Mouse (Mus musculus): ENCODE measurements around the gene Kdm5d. TPM values are rescaled to one million over a fixed set of nuclear protein-coding genes. Genes with fewer than 3 reads are reported as not detected.

Gene Kdm5d
- total RNA-seq (2021): 10 to 100 TPM in 1 of 2 experiments, under 1 TPM in 1; 0.03 to 20.8 TPM
- long read RNA-seq, experiment 1: 0 reads
- long read RNA-seq, experiment 2: 0 reads

GRCm38 (mm10) chrY:897393-898227 is at the start of gene Kdm5d:
Gene Kdm5d, plus strand, starts transcription at chrY:897788.
- DNase-seq: peak in 1 of 2 experiments; percentile 48

GRCm38 (mm10) chrY:872404-872803 is 25.2 kb upstream of the Kdm5d start:
- DNase-seq: no peak

GRCm38 (mm10) chrY:872855-873549 is 24.6 kb upstream of the Kdm5d start:
- no peak for DNase-seq

Small RNA genes lying within 50 kb of the gene (microRNA-seq; reads per million reads assigned to microRNA genes)
- gene Gm47281: not detected

Other genes with a start within 250 kb of the Kdm5d start
- gene Zfy1, start 100.4 kb upstream of the Kdm5d start, total RNA-seq (2021): not detected
- gene Uba1y, start 79.1 kb upstream of the Kdm5d start, total RNA-seq (2021): not detected
- 10 to 100 TPM in 1 of 2 experiments, not detected in 1; 81.0 TPM for gene Eif2s3y, start 112.8 kb downstream of the Kdm5d start, total RNA-seq (2021)